Comparison of ENCODE assay signal across 9 mouse cellular contexts in the genomic region with DNA sequence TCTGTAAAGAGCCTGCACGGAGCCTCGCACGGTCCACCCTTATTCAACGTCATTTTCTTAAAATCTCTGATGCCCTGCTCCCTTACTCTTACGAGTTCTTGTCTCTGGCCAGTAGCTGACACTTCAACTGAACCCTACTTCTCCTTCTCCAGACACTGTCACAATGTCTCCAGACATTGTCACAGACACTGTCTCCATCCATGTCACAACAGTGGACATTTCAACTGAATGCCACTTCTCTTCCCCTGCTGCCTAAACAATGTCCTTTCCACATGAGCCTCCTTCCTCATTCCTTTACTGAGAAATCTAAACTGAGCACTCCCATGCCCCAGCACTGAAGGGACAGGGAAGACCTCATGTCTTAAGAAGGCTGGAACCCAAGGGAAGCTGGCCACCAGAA. TPM values are rescaled to one million over a fixed set of nuclear protein-coding genes. Genes with fewer than 3 reads are reported as not detected.
DNase-seq lines count a peak whose midpoint lies in the region; ATAC-seq and TF ChIP-seq lines count a peak whose summit lies in the region.
"Had no signal": no experiment of that assay in that cellular context is flagged by ENCODE, and none has a peak within 500 bp of the region (broad histone marks: within the 10 kb centered on the region; RNA-seq: fewer than 3 reads in every experiment).

No protein-coding gene starts in this region.

- no peak for DNase-seq in testis, postnatal 10 days (ENCODE audit: low spot score)
- no peak for DNase-seq in urinary bladder, adult 2 months (ENCODE audit: low spot score)
- no peak for DNase-seq in urinary bladder, postnatal 14 days (ENCODE audit: low spot score)
- DNase-seq: kidney, postnatal 25 days had no signal

- no peak for TF ChIP-seq CTCF in testis, adult 2 months (IDR thresholded peaks at IDR 0.05; ENCODE audit: control insufficient read depth, insufficient read depth, insufficient replicate concordance, low read depth, low read length)

- no peak for ATAC-seq in forebrain, embryonic 16.5 days
- no peak for ATAC-seq in liver, embryonic 16.5 days (ENCODE audit: low read depth)
- no peak for ATAC-seq in CD4-positive, CD25-positive, alpha-beta regulatory T cell, adult 4 months

- H3K9ac ChIP-seq in forebrain, embryonic 16.5 days (replicated peaks; ENCODE audit: low read depth, low read length): peak overlapping the region; percentile 58; the same call in 1 of the 2 replicates
- peak overlapping the region; percentile 73 for H3K9ac ChIP-seq in liver, embryonic 16.5 days (ENCODE audit: low read depth, low read length)

- H3K27ac ChIP-seq in testis, adult 2 months (ENCODE audit: control insufficient read depth, insufficient read depth, low read depth, low read length): peak overlapping the region; percentile 37; the same call in 1 of the 2 replicates
- no peak overlapping the region for H3K27ac ChIP-seq in forebrain, embryonic 16.5 days (ENCODE audit: low read length)
- peak overlapping the region; percentile 17 for H3K27ac ChIP-seq in liver, embryonic 16.5 days (ENCODE audit: low read length)

- no peaks in the 10 kb centered on the region for H3K27me3 ChIP-seq in testis, adult 2 months (ENCODE audit: control insufficient read depth, insufficient read depth, low read length)
- H3K27me3 ChIP-seq in forebrain, embryonic 16.5 days (replicated peaks; ENCODE audit: control insufficient read depth, insufficient read depth, low read length): no peaks in the 10 kb centered on the region
- H3K27me3 ChIP-seq in liver, embryonic 16.5 days (ENCODE audit: control insufficient read depth, insufficient read depth, low read depth, low read length): no peaks in the 10 kb centered on the region

- TF ChIP-seq POLR2A in testis, adult 2 months (IDR thresholded peaks at IDR 0.05; ENCODE audit: control insufficient read depth, low read depth, low read length): no peak

- H3K4me3 ChIP-seq in testis, adult 2 months (ENCODE audit: control insufficient read depth, low read depth, low read length): peak overlapping the region; percentile 98
- peak overlapping the region; percentile 69; the same call in 1 of the 2 replicates for H3K4me3 ChIP-seq in forebrain, embryonic 16.5 days (replicated peaks; ENCODE audit: low read length)
- H3K4me3 ChIP-seq in liver, embryonic 16.5 days (ENCODE audit: low read depth, low read length): peak overlapping the region; percentile 77

- no peaks in the 10 kb centered on the region; the same call in 1 of the 2 replicates for H3K36me3 ChIP-seq in testis, adult 2 months (ENCODE audit: control insufficient read depth, insufficient read depth, low read length)
- peaks cover 17% of the 10 kb centered on the region for H3K36me3 ChIP-seq in forebrain, embryonic 16.5 days (ENCODE audit: control insufficient read depth, insufficient read depth)
- peaks cover 7% of the 10 kb centered on the region for H3K36me3 ChIP-seq in liver, embryonic 16.5 days (ENCODE audit: control insufficient read depth, insufficient read depth)

- H3K9me3 ChIP-seq in forebrain, embryonic 16.5 days (ENCODE audit: control insufficient read depth, low read length): no peaks in the 10 kb centered on the region
- H3K9me3 ChIP-seq in liver, embryonic 16.5 days (replicated peaks; ENCODE audit: control insufficient read depth, low read length): no peaks in the 10 kb centered on the region

- H3K4me1 ChIP-seq in testis, adult 2 months (ENCODE audit: control insufficient read depth, insufficient read depth, low read length): peaks cover 5% of the 10 kb centered on the region
- H3K4me1 ChIP-seq in forebrain, embryonic 16.5 days (replicated peaks; ENCODE audit: control insufficient read depth, insufficient read depth, low read length): peaks cover 23% of the 10 kb centered on the region
- peaks cover 25% of the 10 kb centered on the region for H3K4me1 ChIP-seq in liver, embryonic 16.5 days (ENCODE audit: control insufficient read depth, low read depth, low read length)

- H3K4me2 ChIP-seq in forebrain, embryonic 16.5 days (ENCODE audit: low read length): peak overlapping the region; percentile 94
- H3K4me2 ChIP-seq in liver, embryonic 16.5 days (ENCODE audit: low read depth, low read length): peak overlapping the region; percentile 90

- WGBS in forebrain, embryonic 16.5 days: 88% methylated on average over 5 of the region's 5 CpGs
- WGBS in liver, embryonic 16.5 days (ENCODE audit: insufficient replicate concordance): 58% methylated on average over 5 of the region's 5 CpGs

RNA-seq across cellular contexts. Expression of gene Ccdc86, which starts 1.8 kb away (rescaled TPM):
- polyA plus RNA-seq in testis, adult 2 months (2012; rRNA removed): 13.5 and 15.3 TPM in 2 replicates
- 18.8 TPM in 2 replicates for polyA plus RNA-seq in forebrain, embryonic 16.5 days (2015; fragmentation: Nextera tagmentation; extraction: Ambion mirVana)
- 9.0 and 9.1 TPM in 2 replicates for polyA plus RNA-seq in liver, embryonic 16.5 days (2015; fragmentation: Nextera tagmentation; extraction: Ambion mirVana)
- 7.3 and 7.9 TPM in 2 replicates for polyA plus RNA-seq in urinary bladder, adult 2 months (2012; rRNA removed)
- polyA plus RNA-seq in CD4-positive, CD25-positive, alpha-beta regulatory T cell, adult 4 months (2017; shearing (Covaris generic)): 10 to 100 TPM in 1 of 2 experiments, 1 to 10 TPM in 1; 8.8 to 11.7 TPM

RNA-seq across cellular contexts. Expression of gene Ptgdr2, which starts 10.3 kb away (rescaled TPM):
- 0.88 and 1.2 TPM in 2 replicates for polyA plus RNA-seq in testis, adult 2 months (2012; rRNA removed)
- 0.12 and 0.13 TPM in 2 replicates for polyA plus RNA-seq in forebrain, embryonic 16.5 days (2015; fragmentation: Nextera tagmentation; extraction: Ambion mirVana)
- 0.04 and 0.05 TPM in 2 replicates for polyA plus RNA-seq in liver, embryonic 16.5 days (2015; fragmentation: Nextera tagmentation; extraction: Ambion mirVana)
- 0.06 TPM in 2 replicates for polyA plus RNA-seq in urinary bladder, adult 2 months (2012; rRNA removed)
- not detected for polyA plus RNA-seq in CD4-positive, CD25-positive, alpha-beta regulatory T cell, adult 4 months (2017; shearing (Covaris generic))

RNA-seq across cellular contexts. Expression of gene Zp1, which starts 26.8 kb away (rescaled TPM):
- 0.15 and 0.24 TPM in 2 replicates for polyA plus RNA-seq in testis, adult 2 months (2012; rRNA removed)
- 0.16 and 0.56 TPM in 2 replicates for polyA plus RNA-seq in forebrain, embryonic 16.5 days (2015; fragmentation: Nextera tagmentation; extraction: Ambion mirVana)
- not detected in 2 replicates for polyA plus RNA-seq in liver, embryonic 16.5 days (2015; fragmentation: Nextera tagmentation; extraction: Ambion mirVana)
- polyA plus RNA-seq in urinary bladder, adult 2 months (2012; rRNA removed): 0.56 and 1.4 TPM in 2 replicates
- polyA plus RNA-seq in CD4-positive, CD25-positive, alpha-beta regulatory T cell, adult 4 months (2017; shearing (Covaris generic)): not detected

RNA-seq across cellular contexts. Expression of gene Ms4a10, which starts 27.3 kb away (rescaled TPM):
- 0.48 and 2.2 TPM in 2 replicates for polyA plus RNA-seq in testis, adult 2 months (2012; rRNA removed)
- not detected in 2 replicates for polyA plus RNA-seq in forebrain, embryonic 16.5 days (2015; fragmentation: Nextera tagmentation; extraction: Ambion mirVana)
- 0.31 TPM in 1 of 2 replicates, not detected in the other for polyA plus RNA-seq in liver, embryonic 16.5 days (2015; fragmentation: Nextera tagmentation; extraction: Ambion mirVana)
- 0.06 TPM in 1 of 2 replicates, not detected in the other for polyA plus RNA-seq in urinary bladder, adult 2 months (2012; rRNA removed)
- polyA plus RNA-seq in CD4-positive, CD25-positive, alpha-beta regulatory T cell, adult 4 months (2017; shearing (Covaris generic)): not detected
- polyA plus RNA-seq: brain, embryonic 14.5 days had no signal

RNA-seq across cellular contexts. Expression of gene Ms4a15, which starts 45.8 kb away (rescaled TPM):
- 0.11 and 0.65 TPM in 2 replicates for polyA plus RNA-seq in testis, adult 2 months (2012; rRNA removed)
- polyA plus RNA-seq in forebrain, embryonic 16.5 days (2015; fragmentation: Nextera tagmentation; extraction: Ambion mirVana): 0.51 and 0.87 TPM in 2 replicates
- not detected in 2 replicates for polyA plus RNA-seq in liver, embryonic 16.5 days (2015; fragmentation: Nextera tagmentation; extraction: Ambion mirVana)
- not detected in 2 replicates for polyA plus RNA-seq in urinary bladder, adult 2 months (2012; rRNA removed)
- polyA plus RNA-seq in CD4-positive, CD25-positive, alpha-beta regulatory T cell, adult 4 months (2017; shearing (Covaris generic)): under 1 TPM in 1 of 2 experiments, not detected in 1; 0.31 TPM
- polyA plus RNA-seq: brain, embryonic 14.5 days had no signal
